Mouse (Mus musculus) common myeloid progenitor, adult 5-6 weeks (primary cell): ENCODE data around the gene Vps8. TPM values are rescaled to one million over a fixed set of nuclear protein-coding genes. Genes with fewer than 3 reads are reported as not detected.
"Not testable (repeated sequence)": the region's sequence is repeated elsewhere in the genome, so short reads cannot be mapped to it uniquely, and the experiment has no call there.

Experiments
- ATAC-seq: replicated peaks from 2 replicates; pipeline ENCODE4 v1.8.0; 2016; ENCODE audit warnings: low read depth, mild to moderate bottlenecking, moderate TSS enrichment, inconsistent platforms; ENCODE audit not compliant: poor library complexity, severe bottlenecking
- total RNA-seq: library from RNA; stranded (forward); fragments of 200-1000, 187-1606 nt; gene quantifications from 2 replicates; pipeline ENCODE4 v1.2.3, GENCODE M21; 2017

Gene Vps8
- total RNA-seq, 1 experiment from 2014 or later = 26.0 TPM

DNA sequence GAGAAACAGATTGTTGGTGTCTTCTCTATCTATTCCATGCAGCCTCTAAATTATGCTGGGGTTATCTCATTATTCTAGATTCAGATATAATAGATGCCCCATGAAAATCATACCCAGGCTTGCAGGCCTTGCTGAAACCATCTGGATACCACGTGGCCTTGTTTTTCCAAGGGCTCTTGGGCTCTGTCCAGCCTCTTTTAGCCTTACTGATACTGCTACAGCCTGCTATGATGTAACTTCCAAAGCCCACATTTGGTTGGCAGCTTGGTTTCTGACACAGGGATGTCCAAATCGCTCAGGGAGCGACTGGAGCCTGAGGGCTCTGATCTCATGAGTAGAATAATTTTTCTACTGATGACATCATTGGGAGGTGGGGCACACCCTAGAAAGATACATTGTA is 223.0 kb downstream of the Vps8 start:
- no peak for ATAC-seq

DNA sequence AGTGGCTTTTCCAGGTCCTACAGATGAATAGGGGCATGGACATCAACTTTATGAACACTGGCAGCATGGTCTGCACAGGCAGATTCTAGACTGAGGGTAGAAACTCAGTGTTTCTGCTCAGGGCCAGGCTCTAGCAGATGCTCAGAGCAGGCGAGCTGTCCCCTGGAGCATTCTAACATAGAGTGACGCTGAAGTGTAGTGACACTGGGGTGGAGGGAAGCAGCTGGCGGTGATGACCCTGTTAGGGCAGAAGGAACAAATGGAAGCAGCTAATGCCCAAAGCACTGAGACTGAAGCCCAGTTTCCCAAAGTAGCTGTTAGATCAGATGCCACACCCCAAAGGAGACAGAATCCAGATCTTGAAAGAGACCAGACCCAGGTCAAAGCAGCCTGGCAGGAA is 223.6 kb downstream of the Vps8 start:
- ATAC-seq = no peak

DNA sequence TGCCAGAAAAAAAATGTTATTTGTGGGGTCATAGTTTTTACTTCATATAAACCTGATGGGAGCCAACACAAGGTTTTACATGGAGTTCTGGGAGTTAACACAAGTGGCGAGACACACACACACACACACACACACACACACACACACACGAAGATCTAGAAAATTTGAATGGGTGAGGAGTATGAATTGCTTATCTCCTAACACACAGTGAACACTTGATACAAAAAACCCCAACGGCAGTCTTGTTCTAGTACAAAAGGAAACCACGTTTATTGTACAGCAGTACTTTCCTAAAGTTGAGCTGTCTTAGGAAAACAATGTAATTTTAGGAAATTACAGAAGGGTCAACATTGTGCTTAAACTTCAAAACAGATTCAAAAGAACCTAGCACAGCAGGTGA is 225.9 kb downstream of the Vps8 start:
- no peak; the same call in 1 of the 2 replicates for ATAC-seq

DNA sequence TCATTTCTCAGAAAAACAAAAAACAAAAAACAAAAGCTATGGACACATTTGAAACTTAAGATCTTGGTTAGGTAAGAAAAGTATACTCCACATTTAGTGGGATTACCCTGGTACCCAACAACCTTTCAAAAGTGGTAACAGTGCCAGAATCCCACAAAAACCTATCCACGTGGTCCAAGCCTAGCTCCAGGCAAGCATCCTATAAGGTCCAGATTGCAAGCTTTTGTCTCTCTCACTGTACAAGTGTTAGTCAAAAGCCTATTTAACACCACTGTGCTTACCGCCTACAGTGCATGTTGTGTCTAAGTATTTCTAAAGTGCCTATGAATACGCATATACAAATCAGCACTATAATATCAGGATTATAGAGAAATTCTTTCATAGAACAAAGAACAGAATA is 227.4 kb downstream of the Vps8 start:
- no peak for ATAC-seq

DNA sequence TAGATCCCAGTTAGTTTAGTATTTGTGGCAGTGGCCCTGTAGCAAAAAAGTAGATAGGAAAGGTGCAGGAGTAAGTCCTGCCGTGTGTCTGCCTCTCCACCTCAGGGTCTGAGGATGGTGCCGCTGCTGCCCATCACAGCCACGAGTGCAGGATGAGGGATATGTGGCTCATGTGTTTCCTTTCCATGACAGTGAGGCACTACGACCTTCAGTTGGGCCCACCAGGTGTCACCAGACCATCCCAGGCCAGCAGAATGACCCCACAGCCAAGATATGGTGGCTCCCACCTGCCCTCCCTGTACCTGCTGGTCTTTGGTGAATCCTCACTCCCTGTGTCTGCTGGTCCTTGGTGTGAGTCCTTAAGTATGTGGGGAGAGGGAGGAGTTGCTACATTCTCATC is 228.2 kb downstream of the Vps8 start:
- ATAC-seq = no peak

DNA sequence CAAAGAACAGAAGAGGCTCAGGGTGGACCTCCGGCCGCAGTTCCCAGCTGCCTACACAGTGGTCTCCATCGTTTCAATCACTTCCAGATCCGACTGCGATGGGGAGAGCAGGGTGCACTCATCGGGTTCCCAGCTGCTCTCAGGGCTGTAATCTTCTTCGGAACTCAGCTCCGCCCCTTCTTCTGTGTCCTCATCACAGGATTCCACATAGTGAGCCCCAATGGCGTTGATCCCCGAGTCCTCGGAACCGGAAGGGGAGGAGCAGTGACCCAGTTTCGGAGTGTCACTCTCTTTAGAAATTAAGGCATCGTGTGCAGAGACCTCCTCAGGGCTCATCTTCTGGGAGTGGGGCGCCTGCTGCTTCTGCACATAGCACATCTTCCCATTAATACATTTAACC is 230.2 kb downstream of the Vps8 start:
- no peak for ATAC-seq

DNA sequence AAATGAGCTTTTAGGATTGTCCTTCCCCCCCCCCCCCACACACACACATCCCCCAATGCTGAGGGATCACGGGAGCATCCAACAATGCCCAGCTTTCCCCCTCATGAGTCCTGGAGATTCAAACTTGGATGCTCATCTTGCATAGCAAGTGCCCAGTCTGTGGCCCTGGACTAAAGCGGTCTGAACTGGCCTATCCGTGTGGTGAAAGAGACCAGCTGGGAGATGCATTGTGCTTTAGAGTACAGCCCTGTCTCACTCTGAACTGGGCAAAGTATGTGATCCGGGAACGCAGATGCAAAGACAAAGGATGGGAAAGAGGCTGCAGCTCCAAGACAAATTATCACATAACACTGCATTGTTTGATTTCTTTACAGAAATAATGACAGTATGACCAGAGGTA is 231.5 kb downstream of the Vps8 start:
- ATAC-seq = no peak

DNA sequence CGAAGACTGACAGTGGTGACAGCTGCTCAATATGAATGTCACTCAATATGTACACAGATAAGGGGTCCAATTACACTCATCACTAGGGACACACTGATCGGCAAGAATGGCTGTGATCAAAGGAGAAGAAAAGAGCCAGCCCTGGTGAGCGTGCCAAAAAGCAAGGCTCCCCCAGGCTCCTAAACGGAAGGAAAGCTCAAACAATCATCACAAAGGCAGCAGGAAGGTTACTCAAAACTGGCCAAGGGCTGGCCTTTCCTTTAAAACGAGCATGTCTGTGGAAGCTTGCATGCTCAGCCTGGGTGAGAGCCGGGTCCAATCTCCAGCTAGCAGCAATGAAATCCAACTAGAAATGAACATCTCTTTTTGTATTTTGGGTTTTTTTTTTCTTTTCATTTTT is 232.4 kb downstream of the Vps8 start:
- no peak for ATAC-seq

DNA sequence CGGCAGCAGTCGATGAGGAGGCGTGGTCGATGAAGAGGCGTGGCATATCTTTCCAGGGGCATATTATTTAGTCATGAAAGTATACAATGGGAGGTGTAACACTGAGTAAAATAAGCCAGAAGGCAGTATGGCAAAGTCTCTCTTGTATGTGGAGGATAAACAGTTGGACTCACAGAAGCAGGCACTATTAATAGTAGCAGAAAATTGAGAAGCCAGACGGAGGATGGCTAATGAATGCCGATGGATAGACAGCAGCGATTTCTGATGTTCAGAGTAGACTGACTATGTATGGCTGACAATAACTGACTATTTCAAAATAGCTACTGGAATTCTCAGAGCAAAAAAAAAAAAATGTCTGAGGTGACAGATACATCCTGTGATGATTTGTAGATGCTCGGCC is 233.0 kb downstream of the Vps8 start:
- ATAC-seq = no peak

DNA sequence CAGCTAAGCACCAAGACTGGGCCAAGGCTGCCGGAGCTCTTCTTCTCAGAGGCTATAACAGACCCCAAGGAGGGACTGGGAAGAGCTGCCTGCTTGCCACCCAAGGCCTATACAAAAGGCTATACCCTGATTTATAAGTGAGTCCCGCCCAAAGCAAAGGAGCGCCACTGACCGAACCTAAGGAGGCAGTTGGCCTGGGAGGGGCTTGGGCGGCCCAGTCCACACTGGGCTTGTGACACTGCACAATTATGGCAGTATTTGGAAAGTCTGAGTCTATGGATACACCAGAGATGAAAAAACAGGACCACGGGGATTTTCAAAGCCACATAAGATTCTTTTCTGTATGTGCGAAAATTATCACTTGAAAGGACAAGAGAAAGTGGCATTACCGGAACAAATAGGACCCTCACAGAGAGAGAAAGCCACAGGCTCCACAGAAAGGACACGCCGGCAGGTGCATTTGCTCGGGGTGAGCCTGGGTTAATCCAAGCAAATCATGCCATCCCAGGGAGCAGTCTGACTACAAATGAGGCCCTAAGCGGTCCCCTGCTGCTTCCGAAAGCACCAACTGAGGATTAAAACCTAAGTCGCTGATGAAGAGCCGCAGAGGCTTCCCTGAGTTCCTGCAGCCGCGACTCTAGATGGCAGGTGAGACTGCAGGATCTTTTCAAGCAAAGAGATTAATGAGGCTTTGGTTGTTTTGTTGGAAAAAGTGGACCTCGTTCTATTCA is 241.9 kb downstream of the Vps8 start:
- ATAC-seq = no peak

DNA sequence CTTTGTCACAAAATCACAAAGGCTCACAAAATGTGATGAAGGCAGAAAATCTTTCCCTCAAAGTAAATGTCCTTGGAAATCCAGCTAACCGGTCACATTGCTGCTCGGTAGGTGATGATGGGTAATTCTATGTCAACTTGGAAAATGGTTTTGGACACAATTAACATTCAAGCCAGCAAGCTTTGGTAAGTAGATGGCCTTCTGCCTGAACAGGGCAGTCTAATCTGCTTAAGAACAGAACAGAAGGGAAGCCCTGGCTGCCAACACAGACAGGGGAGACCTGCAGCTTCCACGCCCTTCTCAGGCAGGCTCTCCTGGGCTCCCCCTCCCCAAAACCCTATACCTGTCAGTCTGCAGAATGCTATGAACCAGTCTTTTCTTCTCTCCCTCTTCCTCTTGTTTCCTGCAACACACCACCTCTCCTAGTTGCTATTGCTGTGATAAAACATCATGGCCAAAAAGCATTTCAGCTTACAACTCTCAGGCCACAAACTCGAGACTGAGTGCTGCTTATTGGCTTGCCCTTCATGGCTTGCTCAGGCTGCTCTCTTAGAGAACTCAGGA is 242.6 kb downstream of the Vps8 start:
- ATAC-seq = no peak

DNA sequence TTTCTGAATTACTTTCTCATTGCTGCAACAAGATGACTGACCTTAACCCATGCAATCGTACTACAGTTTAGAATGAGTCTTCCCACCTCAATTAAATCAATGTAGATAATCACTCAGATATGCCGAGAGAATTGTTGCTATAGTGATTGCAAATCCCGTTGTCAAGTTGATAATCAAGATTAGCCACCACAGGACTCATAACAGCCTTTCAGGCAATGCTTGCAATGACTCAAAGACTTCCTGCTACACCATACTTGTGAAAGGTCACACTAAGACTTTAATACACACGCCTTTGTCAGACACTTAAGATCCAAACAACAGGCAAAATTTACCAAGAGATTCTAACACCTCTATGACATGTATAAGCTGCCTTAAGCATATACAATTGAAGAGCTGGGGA is 249.0 kb downstream of the Vps8 start:
- ATAC-seq = no peak

DNA sequence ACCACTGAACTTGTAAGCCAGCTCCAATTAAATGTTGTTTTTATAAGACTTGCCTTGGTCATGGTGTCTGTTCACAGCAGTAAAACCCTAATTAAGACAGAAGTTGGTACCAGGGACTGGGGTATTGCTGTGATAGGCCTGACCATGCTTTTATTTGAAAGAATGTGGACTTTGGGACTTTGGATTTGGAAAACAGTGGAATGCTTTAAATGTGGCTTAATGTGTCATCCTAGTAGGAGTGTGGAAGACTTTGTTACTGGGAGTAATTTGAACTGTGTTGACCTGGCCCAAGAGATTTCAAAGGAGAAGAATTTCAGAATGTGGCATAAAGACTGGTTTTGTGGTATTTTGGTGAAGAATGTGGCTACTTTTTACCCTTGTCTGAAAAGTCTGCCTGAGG is 250.1 kb downstream of the Vps8 start:
- ATAC-seq = not testable (repeated sequence)

DNA sequence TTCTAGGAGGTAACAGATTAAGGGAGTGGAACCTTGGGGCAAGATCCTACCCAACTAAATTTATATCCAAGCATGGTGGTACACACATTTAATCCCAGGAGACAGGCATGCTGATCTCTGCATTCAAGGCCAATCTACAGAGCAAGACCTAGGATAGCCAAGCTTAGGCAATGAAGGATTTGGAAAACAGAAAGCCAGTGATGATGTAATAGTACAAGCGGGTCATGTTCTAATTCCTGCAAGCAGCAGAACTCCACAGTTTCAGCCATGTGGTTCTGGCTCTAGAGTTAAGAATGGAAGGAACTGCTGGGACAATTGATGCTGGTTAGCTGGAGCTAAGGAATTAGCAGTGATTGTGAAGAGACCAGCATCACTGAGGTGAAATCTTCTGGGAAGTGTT is 250.7 kb downstream of the Vps8 start:
- not testable (repeated sequence) for ATAC-seq

DNA sequence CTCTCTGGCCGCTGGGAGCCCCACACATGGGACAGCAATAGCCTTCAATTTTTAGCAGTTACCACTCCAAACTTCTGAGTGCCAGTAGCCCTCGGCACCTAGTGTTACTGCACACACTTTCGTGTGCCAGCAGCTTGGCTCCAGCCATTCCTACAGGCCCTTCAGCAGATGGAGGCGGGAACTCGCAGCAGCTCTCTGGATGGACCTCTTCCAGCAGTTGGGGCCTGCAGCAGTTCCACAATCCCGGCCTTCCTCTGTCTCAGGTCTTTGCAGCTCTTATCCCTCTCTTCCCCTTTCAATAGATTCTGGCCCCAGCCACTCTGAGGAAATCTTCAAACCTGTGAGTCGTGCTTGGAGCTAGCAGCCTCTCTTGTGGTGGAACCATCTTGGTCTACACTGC is 253.9 kb downstream of the Vps8 start:
- no peak for ATAC-seq

DNA sequence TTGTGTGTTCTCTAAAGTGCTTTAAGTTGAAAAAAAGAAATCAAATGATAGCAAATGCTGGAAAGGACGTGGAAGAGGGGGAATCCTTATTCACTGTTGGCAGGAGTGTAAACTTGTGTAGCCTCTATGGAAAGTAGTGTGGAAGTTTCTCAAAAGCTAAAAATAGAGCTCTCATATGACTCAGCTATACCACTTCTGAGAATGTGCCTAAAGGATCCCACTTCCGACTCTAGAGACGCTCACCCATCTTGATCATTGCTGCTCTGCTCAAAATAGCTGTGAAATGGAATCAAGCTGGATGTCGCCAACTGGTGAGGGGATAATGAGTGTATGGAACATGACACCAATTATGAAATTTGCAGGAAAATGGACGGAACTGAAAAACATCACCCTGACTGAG is 264.5 kb downstream of the Vps8 start:
- ATAC-seq = no peak

DNA sequence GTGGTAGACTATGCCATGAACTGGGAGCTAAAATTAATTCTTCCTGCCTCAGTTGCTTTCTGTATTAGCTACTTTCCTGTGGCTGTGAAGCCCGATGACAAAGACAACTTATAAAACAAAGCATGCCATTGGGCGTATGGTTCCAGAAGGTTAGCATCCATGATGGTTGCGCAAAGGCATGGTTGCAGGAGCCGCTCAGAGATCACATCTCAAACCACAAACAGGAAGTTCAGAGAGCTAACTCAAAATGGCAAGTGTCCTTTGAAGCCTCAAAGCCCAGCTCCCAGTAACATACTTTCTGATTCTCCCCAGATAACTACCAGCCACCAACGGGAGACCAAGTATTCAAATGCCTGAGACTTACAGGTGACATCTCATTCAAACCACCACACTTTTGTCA is 266.2 kb downstream of the Vps8 start:
- peak; percentile 46; the same call in 1 of the 2 replicates for ATAC-seq

DNA sequence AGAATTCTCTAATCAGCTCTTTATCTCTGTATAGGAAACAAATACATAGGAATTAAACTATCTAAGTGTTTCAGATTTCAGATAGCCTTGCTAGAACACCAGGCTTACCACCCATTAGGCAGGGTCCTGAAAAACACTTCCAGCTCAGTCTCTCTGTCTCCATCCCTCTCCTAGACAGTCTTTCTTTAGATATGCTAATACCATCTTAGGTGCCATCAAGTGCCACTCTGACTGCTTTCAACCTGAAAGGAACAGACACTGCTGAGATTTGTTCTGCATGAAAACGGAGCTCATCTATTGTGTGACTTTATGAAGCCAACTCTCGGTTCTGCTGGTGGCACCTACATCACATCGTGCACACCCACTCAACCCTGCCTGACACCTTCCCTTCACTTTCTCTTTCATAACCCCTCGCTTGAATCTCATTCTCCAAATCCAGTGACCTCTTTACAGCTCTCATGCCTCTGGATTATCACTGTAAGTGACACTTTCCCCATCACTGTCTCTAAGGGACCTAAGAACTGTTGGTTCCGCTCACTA is 267.4 kb downstream of the Vps8 start:
- ATAC-seq = no peak

DNA sequence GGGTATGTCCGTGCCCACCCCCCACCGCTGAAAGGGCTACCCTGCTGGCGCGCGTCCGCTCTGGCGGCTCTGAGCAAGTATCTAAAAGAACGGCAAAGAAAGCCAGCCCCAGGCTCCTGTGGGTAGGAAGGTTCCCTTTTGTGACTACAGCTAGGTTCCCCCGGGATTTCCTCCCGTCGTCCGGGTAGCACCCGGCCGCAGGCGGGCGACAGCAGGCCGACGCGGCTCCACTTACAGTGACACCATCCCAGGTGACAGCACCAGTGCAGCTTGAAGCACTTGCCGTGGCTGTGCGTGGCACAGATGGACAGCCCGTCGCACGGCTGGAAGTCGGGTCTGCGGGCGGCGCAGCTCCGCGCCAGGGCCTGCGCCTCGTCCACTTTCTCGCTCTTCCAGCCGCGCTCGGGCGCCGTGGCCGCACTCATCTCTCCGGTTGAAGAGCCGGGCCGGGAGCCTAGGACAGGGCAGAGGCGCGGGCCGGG is 271.1 kb downstream of the Vps8 start:
- peak; percentile 65 for ATAC-seq
